Mouse (Mus musculus): ENCODE results near the gene Exoc3l4. TPM values are rescaled to one million over a fixed set of nuclear protein-coding genes. Genes with fewer than 3 reads are reported as not detected.

The Exoc3l4 gene
- polyA plus RNA-seq, 1 experiment, result 36.2 TPM

GRCm38 (mm10) chr12:111409583-111409982, 7.2 kb upstream of the Exoc3l4 start:
- Histone ChIP-seq H3K4me3 (ENCODE audit: extremely low read depth, insufficient read depth, insufficient read length) (no peak overlapping the region), H3K27ac (ENCODE audit: insufficient read depth, low read length) (no peak overlapping the region), H3K27me3 (ENCODE audit: control insufficient read depth, insufficient read depth, low read length) (peaks cover 4% of the 10 kb centered on the region; the same call in 1 of the 2 replicates), H3K36me3 (ENCODE audit: control insufficient read depth, insufficient read depth, low read length) (no peaks in the 10 kb centered on the region), H3K4me1 (ENCODE audit: control insufficient read depth, insufficient read depth, insufficient read length) (no peaks in the 10 kb centered on the region; the same call in 1 of the 2 replicates)
- DNase-seq (ENCODE audit: low read depth in 1 of 2, low spot score in 2 of 2), result no peak
- WGBS, result 76% methylated on average over 5 of the region's 5 CpGs
- TF ChIP-seq POLR2A (IDR thresholded peaks at IDR 0.05; ENCODE audit: low read depth, low read length), result no peak
- no peak for TF ChIP-seq CTCF (IDR thresholded peaks at IDR 0.05; ENCODE audit: extremely low read depth, insufficient read depth, insufficient read length, insufficient replicate concordance)

GRCm38 (mm10) chr12:111411631-111412355, 5.0 kb upstream of the Exoc3l4 start:
- 78% methylated on average over 8 of the region's 8 CpGs for WGBS
- no peak overlapping the region for H3K4me3 ChIP-seq (ENCODE audit: extremely low read depth, insufficient read depth, insufficient read length)
- H3K27me3 ChIP-seq (ENCODE audit: control insufficient read depth, insufficient read depth, low read length), result peaks cover 2% of the 10 kb centered on the region
- H3K27ac ChIP-seq (ENCODE audit: insufficient read depth, low read length), result no peak overlapping the region
- TF ChIP-seq POLR2A (IDR thresholded peaks at IDR 0.05; ENCODE audit: low read depth, low read length) (no peak), CTCF (IDR thresholded peaks at IDR 0.05; ENCODE audit: extremely low read depth, insufficient read depth, insufficient read length, insufficient replicate concordance) (no peak)
- no peaks in the 10 kb centered on the region for H3K36me3 ChIP-seq (ENCODE audit: control insufficient read depth, insufficient read depth, low read length)
- no peaks in the 10 kb centered on the region; the same call in 1 of the 2 replicates for H3K4me1 ChIP-seq (ENCODE audit: control insufficient read depth, insufficient read depth, insufficient read length)
- DNase-seq (ENCODE audit: low read depth in 1 of 2, low spot score in 2 of 2), result no peak

- H3K27ac ChIP-seq (ENCODE audit: insufficient read depth, low read length), result peak overlapping the region; percentile 25; the same call in 1 of the 2 replicates
- H3K4me1 ChIP-seq (ENCODE audit: control insufficient read depth, insufficient read depth, insufficient read length), result no peaks in the 10 kb centered on the region; the same call in 1 of the 2 replicates
- 52% methylated on average over 12 of the region's 12 CpGs for WGBS
- no peaks in the 10 kb centered on the region; the same call in 1 of the 2 replicates for H3K27me3 ChIP-seq (ENCODE audit: control insufficient read depth, insufficient read depth, low read length)
- no peaks in the 10 kb centered on the region for H3K36me3 ChIP-seq (ENCODE audit: control insufficient read depth, insufficient read depth, low read length)
- no peak overlapping the region for H3K4me3 ChIP-seq (ENCODE audit: extremely low read depth, insufficient read depth, insufficient read length)
- DNase-seq (ENCODE audit: low read depth in 1 of 2, low spot score in 2 of 2), result no peak
- TF ChIP-seq POLR2A (IDR thresholded peaks at IDR 0.05; ENCODE audit: low read depth, low read length) (no peak), CTCF (IDR thresholded peaks at IDR 0.05; ENCODE audit: extremely low read depth, insufficient read depth, insufficient read length, insufficient replicate concordance) (no peak)
Measured at GRCm38 (mm10) chr12:111412581-111413284, 4.1 kb upstream of the Exoc3l4 start.

DNA sequence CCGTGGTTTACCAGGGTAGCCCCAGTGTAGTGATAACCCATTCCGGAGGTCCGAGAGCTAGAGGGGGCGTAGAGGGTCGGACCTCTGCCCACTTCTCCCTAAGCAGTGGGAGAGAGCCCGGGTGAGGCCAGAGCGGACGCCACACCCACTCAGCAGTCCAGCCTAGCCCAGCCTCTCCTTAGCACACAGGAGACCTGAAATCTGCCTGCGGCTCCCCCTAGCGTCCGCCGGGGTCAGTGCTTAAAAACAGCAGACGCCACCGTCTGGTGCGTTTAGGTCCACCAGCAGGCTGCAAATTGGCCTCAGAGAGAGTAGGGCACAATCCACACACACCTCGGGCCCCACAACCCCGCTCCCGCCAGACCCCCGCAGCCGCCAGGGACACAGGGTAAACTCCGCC, 3.5 kb upstream of the Exoc3l4 start:
- peak overlapping the region; percentile 25; the same call in 1 of the 2 replicates for H3K27ac ChIP-seq (ENCODE audit: insufficient read depth, low read length)
- H3K36me3 ChIP-seq (ENCODE audit: control insufficient read depth, insufficient read depth, low read length), result no peaks in the 10 kb centered on the region
- no peaks in the 10 kb centered on the region; the same call in 1 of the 2 replicates for H3K27me3 ChIP-seq (ENCODE audit: control insufficient read depth, insufficient read depth, low read length)
- no peak overlapping the region for H3K4me3 ChIP-seq (ENCODE audit: extremely low read depth, insufficient read depth, insufficient read length)
- WGBS, result 3% methylated on average over 21 of the region's 21 CpGs
- peak in 1 of 2 experiments; percentile 68 for DNase-seq (ENCODE audit: low read depth in 1 of 2, low spot score in 2 of 2)
- H3K4me1 ChIP-seq (ENCODE audit: control insufficient read depth, insufficient read depth, insufficient read length), result no peaks in the 10 kb centered on the region; the same call in 1 of the 2 replicates
- TF ChIP-seq CTCF (IDR thresholded peaks at IDR 0.05; ENCODE audit: extremely low read depth, insufficient read depth, insufficient read length, insufficient replicate concordance) (peak; percentile 91), POLR2A (IDR thresholded peaks at IDR 0.05; ENCODE audit: low read depth, low read length) (no peak)

- no peak overlapping the region for H3K4me3 ChIP-seq (ENCODE audit: extremely low read depth, insufficient read depth, insufficient read length)
- no peaks in the 10 kb centered on the region for H3K36me3 ChIP-seq (ENCODE audit: control insufficient read depth, insufficient read depth, low read length)
- WGBS, result 51% methylated on average over 5 of the region's 5 CpGs
- H3K27me3 ChIP-seq (ENCODE audit: control insufficient read depth, insufficient read depth, low read length), result no peaks in the 10 kb centered on the region; the same call in 1 of the 2 replicates
- no peak for DNase-seq (ENCODE audit: low read depth in 1 of 2, low spot score in 2 of 2)
- H3K4me1 ChIP-seq (ENCODE audit: control insufficient read depth, insufficient read depth, insufficient read length), result no peaks in the 10 kb centered on the region
- no peak overlapping the region for H3K27ac ChIP-seq (ENCODE audit: insufficient read depth, low read length)
- TF ChIP-seq POLR2A (IDR thresholded peaks at IDR 0.05; ENCODE audit: low read depth, low read length), result no peak
- no peak for TF ChIP-seq CTCF (IDR thresholded peaks at IDR 0.05; ENCODE audit: extremely low read depth, insufficient read depth, insufficient read length, insufficient replicate concordance)
Measured at GRCm38 (mm10) chr12:111419918-111420317, 3.1 kb downstream of the Exoc3l4 start.

DNA sequence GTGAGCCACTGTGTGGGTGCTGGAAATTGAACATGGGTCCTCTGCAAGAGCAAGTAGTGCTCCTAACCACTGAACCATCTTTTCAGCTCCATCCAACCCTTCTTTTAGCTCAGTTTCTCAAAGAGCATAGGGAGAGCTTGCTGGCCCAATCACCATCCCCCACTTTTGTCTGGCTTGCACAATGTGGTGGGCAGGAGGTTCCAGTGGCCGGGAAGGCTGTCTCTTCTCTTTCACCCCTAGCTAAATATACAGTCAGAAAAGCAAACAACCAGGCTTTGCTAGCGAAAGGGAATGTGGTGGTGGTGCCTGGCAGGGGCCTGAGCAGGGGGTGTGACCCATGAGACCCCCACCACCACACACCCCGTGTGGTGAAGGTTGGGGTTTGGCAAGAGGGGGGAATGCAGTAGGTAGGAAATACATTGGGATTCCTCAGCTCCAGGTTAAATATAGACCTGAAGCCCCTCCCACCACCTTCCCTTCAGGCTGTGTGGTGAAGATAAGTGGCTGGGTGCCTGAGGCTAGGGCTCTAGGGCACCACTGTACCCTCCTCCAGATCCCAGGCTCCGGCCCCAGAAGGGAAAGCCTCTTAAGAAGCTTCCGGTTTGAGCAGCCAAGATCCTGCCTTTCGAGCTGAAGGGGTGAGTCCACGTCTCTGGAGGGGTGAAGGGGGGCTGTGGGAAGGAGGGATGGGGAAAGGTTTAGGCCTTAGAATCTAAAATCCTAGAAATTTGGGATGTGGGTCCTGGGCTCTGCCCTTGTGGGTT, 4.3 kb downstream of the Exoc3l4 start:
- WGBS, result 55% methylated on average over 7 of the region's 7 CpGs
- TF ChIP-seq POLR2A (IDR thresholded peaks at IDR 0.05; ENCODE audit: low read depth, low read length) (no peak), CTCF (IDR thresholded peaks at IDR 0.05; ENCODE audit: extremely low read depth, insufficient read depth, insufficient read length, insufficient replicate concordance) (no peak)
- Histone ChIP-seq H3K27me3 (ENCODE audit: control insufficient read depth, insufficient read depth, low read length) (peaks cover 1% of the 10 kb centered on the region), H3K4me1 (ENCODE audit: control insufficient read depth, insufficient read depth, insufficient read length) (no peaks in the 10 kb centered on the region), H3K36me3 (ENCODE audit: control insufficient read depth, insufficient read depth, low read length) (no peaks in the 10 kb centered on the region), H3K27ac (ENCODE audit: insufficient read depth, low read length) (no peak overlapping the region), H3K4me3 (ENCODE audit: extremely low read depth, insufficient read depth, insufficient read length) (no peak overlapping the region)
- no peak for DNase-seq (ENCODE audit: low read depth in 1 of 2, low spot score in 2 of 2)
